Mouse (Mus musculus): Measurements from ENCODE around the gene Gmppb. TPM values are rescaled to one million over a fixed set of nuclear protein-coding genes. Genes with fewer than 3 reads are reported as not detected.

Gmppb gene
- 33.3 and 55.9 TPM in 2 replicates for polyA plus RNA-seq (2012; rRNA removed; ENCODE audit: low replicate concordance)

GRCm38 (mm10) chr9:108049016-108049455 is at the start of gene Gmppb:
Gmppb (plus strand) TSS chr9:108049242.

GRCm38 (mm10) chr9:108001922-108002770 is 46.9 kb upstream of the Gmppb start, which contains the start of gene Ip6k1:
Ip6k1 (plus strand) TSS chr9:108002501.

GRCm38 (mm10) chr9:108052885-108053664 is 4.0 kb downstream of the Gmppb start, which contains the start of gene Amigo3:
Amigo3 (plus strand) TSS chr9:108053159.

GRCm38 (mm10) chr9:108080168-108080567 is 31.1 kb downstream of the Gmppb start, which contains the start of gene Mst1:
Mst1 (plus strand) TSS chr9:108080436.

DNA sequence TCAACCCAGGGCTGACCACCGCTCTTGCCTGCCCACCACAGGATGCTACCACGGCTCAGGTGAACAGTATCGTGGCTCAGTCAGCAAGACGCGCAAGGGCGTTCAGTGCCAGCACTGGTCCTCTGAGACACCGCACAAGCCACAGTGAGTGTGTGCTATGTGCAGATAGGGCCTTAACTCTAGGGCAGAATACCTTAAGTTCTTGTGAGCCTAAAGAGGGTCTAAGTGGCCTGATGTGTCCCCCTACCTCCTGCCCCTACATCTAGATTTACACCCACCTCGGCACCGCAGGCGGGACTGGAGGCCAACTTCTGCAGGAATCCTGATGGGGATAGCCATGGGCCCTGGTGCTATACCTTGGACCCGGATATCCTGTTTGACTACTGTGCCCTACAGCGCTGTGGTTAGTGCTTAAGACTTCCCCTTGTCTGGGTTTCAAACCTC is 34.0 kb downstream of the Gmppb start, which contains the start of gene Rnf123:
Gene Rnf123 (minus strand): TSS at position 359 of the 444 bp plus-strand sequence.

DNA sequence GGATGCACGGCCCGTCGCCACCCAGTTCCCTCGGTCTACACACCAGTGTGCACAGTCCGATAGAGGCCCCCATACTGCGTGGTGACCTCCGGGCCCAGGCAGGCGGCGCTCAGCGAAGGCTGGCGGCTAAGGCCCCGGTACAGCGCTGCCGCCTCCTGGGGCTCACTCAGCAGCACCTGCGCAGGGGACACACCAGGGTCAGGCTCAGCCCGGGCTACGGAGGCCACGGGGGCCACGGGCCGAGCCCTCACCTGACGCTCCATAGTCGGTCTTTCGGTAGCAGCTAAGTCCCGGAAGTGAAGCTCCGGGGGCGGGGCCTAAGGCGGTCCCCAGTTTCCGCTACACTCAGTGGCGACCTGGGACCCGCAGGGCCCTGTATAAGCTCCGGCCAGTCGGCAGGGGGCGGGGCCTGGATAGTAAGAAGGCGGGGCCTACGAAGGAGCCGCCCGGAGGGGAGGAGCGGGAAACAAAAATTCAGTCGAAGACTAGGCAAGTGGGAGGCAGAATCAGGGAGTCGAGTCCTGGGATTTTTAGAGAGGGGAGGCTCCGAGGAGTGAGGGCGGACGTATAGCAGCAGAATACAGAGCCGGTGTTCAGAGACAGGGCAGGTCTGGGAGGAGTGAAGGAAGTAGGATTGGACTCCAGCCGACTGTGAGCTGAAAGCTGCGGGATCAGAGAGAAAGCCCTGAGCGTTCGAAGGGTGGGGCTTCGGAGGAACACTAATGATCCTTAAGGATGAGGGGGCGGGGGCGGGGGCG is 45.3 kb downstream of the Gmppb start, which contains the start of gene Apeh:
Gene Apeh (minus strand): TSS at position 423 of the 758 bp plus-strand sequence.

Other genes starting within 250 kb of the Gmppb start
- 4.0 and 9.6 TPM in 2 replicates for gene Rbm6, start 176.0 kb upstream of the Gmppb start, polyA plus RNA-seq (2012; rRNA removed; ENCODE audit: low replicate concordance)
- gene Mon1a, start 161.1 kb upstream of the Gmppb start, polyA plus RNA-seq (2012; rRNA removed; ENCODE audit: low replicate concordance): 76.5 and 135 TPM in 2 replicates
- gene Mst1r, start 142.4 kb upstream of the Gmppb start, polyA plus RNA-seq (2012; rRNA removed; ENCODE audit: low replicate concordance): 51.2 and 56.0 TPM in 2 replicates
- not detected in 2 replicates for gene Actl11, start 120.8 kb upstream of the Gmppb start, polyA plus RNA-seq (2012; rRNA removed; ENCODE audit: low replicate concordance)
- gene Camkv, start 113.6 kb upstream of the Gmppb start, polyA plus RNA-seq (2012; rRNA removed; ENCODE audit: low replicate concordance): not detected in 2 replicates
- gene Traip, start 99.1 kb upstream of the Gmppb start, polyA plus RNA-seq (2012; rRNA removed; ENCODE audit: low replicate concordance): 1.8 and 4.1 TPM in 2 replicates
- 66.2 and 118 TPM in 2 replicates for gene Uba7, start 73.7 kb upstream of the Gmppb start, polyA plus RNA-seq (2012; rRNA removed; ENCODE audit: low replicate concordance)
- gene Gm20661, start 66.2 kb upstream of the Gmppb start, polyA plus RNA-seq (2012; rRNA removed; ENCODE audit: low replicate concordance): not detected in 2 replicates
- 3.2 and 4.2 TPM in 2 replicates for gene Inka1, start 63.4 kb upstream of the Gmppb start, polyA plus RNA-seq (2012; rRNA removed; ENCODE audit: low replicate concordance)
- gene Cdhr4, start 56.7 kb upstream of the Gmppb start, polyA plus RNA-seq (2012; rRNA removed; ENCODE audit: low replicate concordance): 0.39 and 1.5 TPM in 2 replicates
- gene Gm20662, start 52.9 kb upstream of the Gmppb start, polyA plus RNA-seq (2012; rRNA removed; ENCODE audit: low replicate concordance): 0.49 and 0.52 TPM in 2 replicates
- gene Ip6k1, start 46.7 kb upstream of the Gmppb start, polyA plus RNA-seq (2012; rRNA removed; ENCODE audit: low replicate concordance): 74.7 and 154 TPM in 2 replicates
- gene Amigo3, start 3.9 kb downstream of the Gmppb start, polyA plus RNA-seq (2012; rRNA removed; ENCODE audit: low replicate concordance): 8.7 and 13.0 TPM in 2 replicates
- 0.20 and 0.81 TPM in 2 replicates for gene Mst1, start 31.2 kb downstream of the Gmppb start, polyA plus RNA-seq (2012; rRNA removed; ENCODE audit: low replicate concordance)
- 64.7 and 87.5 TPM in 2 replicates for gene Rnf123, start 34.1 kb downstream of the Gmppb start, polyA plus RNA-seq (2012; rRNA removed; ENCODE audit: low replicate concordance)
- 154 and 221 TPM in 2 replicates for gene Apeh, start 45.4 kb downstream of the Gmppb start, polyA plus RNA-seq (2012; rRNA removed; ENCODE audit: low replicate concordance)
- 1.1 and 2.0 TPM in 2 replicates for gene Bsn, start 141.1 kb downstream of the Gmppb start, polyA plus RNA-seq (2012; rRNA removed; ENCODE audit: low replicate concordance)
- 33.9 and 55.4 TPM in 2 replicates for gene Dag1, start 214.7 kb downstream of the Gmppb start, polyA plus RNA-seq (2012; rRNA removed; ENCODE audit: low replicate concordance)
- 2.2 and 4.8 TPM in 2 replicates for gene Nicn1, start 241.2 kb downstream of the Gmppb start, polyA plus RNA-seq (2012; rRNA removed; ENCODE audit: low replicate concordance)
- 0.47 and 2.3 TPM in 2 replicates for gene Amt, start 247.6 kb downstream of the Gmppb start, polyA plus RNA-seq (2012; rRNA removed; ENCODE audit: low replicate concordance)